Mouse (Mus musculus) duodenum, adult 2 months (tissue): ENCODE measurements around the gene Phka2. TPM values are rescaled to one million over a fixed set of nuclear protein-coding genes. Genes with fewer than 3 reads are reported as not detected.

ENCODE experiments used
- polyA plus RNA-seq: library from polyadenylated mRNA; depleted of rRNA; stranded (reverse); fragments of >200 nt; gene quantifications from 2 replicates; pipeline ENCODE4 v1.2.3, GENCODE M21; 2012; ENCODE audit warnings: low replicate concordance; rRNA removed

Gene Phka2
- 2.5 and 2.7 TPM in 2 replicates for polyA plus RNA-seq

GRCm38 (mm10) chrX:160502048-160503041, at the start of gene Phka2:
Phka2 (plus strand) TSS chrX:160502166.

Other genes starting within 250 kb of the Phka2 start
- gene Adgrg2, start 111.5 kb upstream of the Phka2 start, polyA plus RNA-seq, result 0.47 TPM in 1 of 2 replicates, not detected in the other
- gene Ppef1, start 233.6 kb downstream of the Phka2 start, polyA plus RNA-seq, result not detected in 2 replicates